8 mouse cellular contexts compared by ENCODE assay signal in the genomic region with DNA sequence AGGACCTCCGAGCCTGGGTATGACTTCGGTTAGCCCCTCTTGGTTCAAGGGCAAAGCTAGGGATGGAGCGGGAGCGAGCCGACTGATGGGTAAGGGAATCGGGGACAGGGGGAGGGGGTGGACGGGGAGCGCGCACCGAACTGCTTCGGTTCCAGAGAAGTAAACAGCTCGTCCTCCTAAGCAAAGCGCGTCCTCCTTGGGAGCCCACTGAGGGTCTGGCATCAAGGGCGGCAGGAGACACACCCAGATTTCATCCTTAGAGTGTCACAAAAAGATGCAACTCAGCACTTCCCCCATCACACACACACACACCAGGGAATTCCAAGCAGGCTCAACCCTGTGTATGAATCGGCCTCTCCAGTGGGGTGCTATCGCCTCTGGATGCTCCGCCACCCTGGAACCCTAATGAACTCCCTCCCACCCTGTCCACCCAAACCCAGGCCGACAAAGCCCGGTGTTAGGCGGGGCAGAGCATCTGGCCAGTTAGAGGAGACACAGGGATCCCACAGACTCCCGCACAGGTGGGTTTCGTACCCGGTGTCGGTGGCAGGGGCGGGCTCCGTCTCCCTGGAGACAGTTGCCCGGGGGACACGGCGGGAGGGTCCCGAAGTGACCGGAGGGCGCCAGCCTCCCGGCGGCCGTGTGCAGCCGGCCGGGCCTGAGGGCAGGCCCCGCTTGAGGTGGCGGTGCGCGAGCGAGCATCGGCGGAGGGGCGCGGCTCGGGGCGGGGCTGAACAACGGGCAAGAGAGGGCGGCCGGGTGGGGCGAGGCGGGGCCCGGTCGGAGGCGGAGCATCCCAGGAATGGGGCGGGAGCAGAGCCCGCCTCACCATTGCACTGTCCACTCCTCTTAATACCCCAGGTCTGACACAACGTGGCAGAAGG. TPM values are rescaled to one million over a fixed set of nuclear protein-coding genes. Genes with fewer than 3 reads are reported as not detected.
DNase-seq lines count a peak whose midpoint lies in the region; ATAC-seq and TF ChIP-seq lines count a peak whose summit lies in the region.

No protein-coding gene starts in this region.

- H3K9me3 ChIP-seq in forebrain, embryonic 10.5 days: peaks cover 4% of the 10 kb centered on the region; the same call in 1 of the 2 replicates
- H3K9me3 ChIP-seq in heart, embryonic 15.5 days (replicated peaks): no peaks in the 10 kb centered on the region
- H3K9me3 ChIP-seq in liver, embryonic 14.5 days (ENCODE audit: control insufficient read depth, low read length): no peaks in the 10 kb centered on the region
- no peaks in the 10 kb centered on the region for H3K9me3 ChIP-seq in stomach, postnatal 0 days (ENCODE audit: control insufficient read depth, low read length)

- peak overlapping the region; percentile 98 for H3K4me2 ChIP-seq in heart, embryonic 15.5 days
- H3K4me2 ChIP-seq in liver, embryonic 14.5 days (ENCODE audit: low read depth): peak overlapping the region; percentile 70
- peak overlapping the region; percentile 86 for H3K4me2 ChIP-seq in stomach, postnatal 0 days (replicated peaks; ENCODE audit: low read depth)

- peaks cover 20% of the 10 kb centered on the region for H3K4me1 ChIP-seq in forebrain, embryonic 10.5 days
- H3K4me1 ChIP-seq in heart, embryonic 15.5 days (replicated peaks): peaks cover 20% of the 10 kb centered on the region
- H3K4me1 ChIP-seq in liver, embryonic 14.5 days (replicated peaks; ENCODE audit: control insufficient read depth in 2 of 2, insufficient read depth in 2 of 2, low read length in 1 of 2): peaks cover 0 to 2% of the 10 kb centered on the region in 2 experiments; a peak in 1 of 4 replicates
- H3K4me1 ChIP-seq in stomach, postnatal 0 days (replicated peaks; ENCODE audit: control insufficient read depth, insufficient read depth): no peaks in the 10 kb centered on the region

- DNase-seq in 3T3-L1 (ENCODE audit: low read depth, low spot score): peak; percentile 80
- peak; percentile 63 for DNase-seq in c-Kit-positive CD71-positive TER-119-positive erythroid progenitor cells, embryonic 14.5 days (ENCODE audit: low spot score)
- DNase-seq in forebrain, embryonic 10.5 days (ENCODE audit: extremely low spot score, low spot score): peak; percentile 80
- DNase-seq in kidney, postnatal 14 days: peak; percentile 85
- peak; percentile 46 to 58 (median 48) for DNase-seq in liver, embryonic 14.5 days (ENCODE audit: low read depth in 3 of 3, low spot score in 3 of 3)
- DNase-seq in neural tube, embryonic 10.5 days (ENCODE audit: extremely low spot score, low spot score): peak; percentile 80
- peak; percentile 89 for DNase-seq in stomach, postnatal 0 days (ENCODE audit: low spot score)

- H3K27ac ChIP-seq in forebrain, embryonic 10.5 days: peak overlapping the region; percentile 77
- 0 out of 2 replicates have a peak overlapping the region, but pooled peaks have one; percentile 20 for H3K27ac ChIP-seq in heart, embryonic 15.5 days
- H3K27ac ChIP-seq in liver, embryonic 14.5 days: no peak overlapping the region
- no peak overlapping the region for H3K27ac ChIP-seq in stomach, postnatal 0 days (replicated peaks)

- H3K9ac ChIP-seq in heart, embryonic 15.5 days: peak overlapping the region; percentile 61
- H3K9ac ChIP-seq in liver, embryonic 14.5 days (replicated peaks): no peak overlapping the region
- H3K9ac ChIP-seq in stomach, postnatal 0 days (ENCODE audit: low read length): peak overlapping the region; percentile 61

- under 1% methylated on average over 60 of the region's 60 CpGs for WGBS in forebrain, embryonic 10.5 days
- 2% methylated on average over 59 of the region's 60 CpGs for WGBS in heart, embryonic 15.5 days
- 14% methylated on average over 59 of the region's 60 CpGs for WGBS in liver, embryonic 14.5 days (ENCODE audit: insufficient replicate concordance)
- 3% methylated on average over 58 of the region's 60 CpGs for WGBS in stomach, postnatal 0 days

- H3K27me3 ChIP-seq in forebrain, embryonic 10.5 days (ENCODE audit: poor library complexity, severe bottlenecking): peaks cover 41% of the 10 kb centered on the region
- peaks cover 19% of the 10 kb centered on the region for H3K27me3 ChIP-seq in heart, embryonic 15.5 days
- H3K27me3 ChIP-seq in liver, embryonic 14.5 days (ENCODE audit: control insufficient read depth, insufficient read depth, low read length): no peaks in the 10 kb centered on the region; the same call in none of the 2 replicates
- H3K27me3 ChIP-seq in stomach, postnatal 0 days (ENCODE audit: control insufficient read depth, insufficient read depth, low read length): no peaks in the 10 kb centered on the region; the same call in 1 of the 2 replicates

- TF ChIP-seq EP300 in liver, embryonic 14.5 days (IDR thresholded peaks at IDR 0.05; ENCODE audit: low read depth): no peak
- no peak for TF ChIP-seq EP300 in stomach, postnatal 0 days (optimal IDR thresholded peaks at IDR 0.05)

- H3K4me3 ChIP-seq in forebrain, embryonic 10.5 days: peak overlapping the region; percentile 73
- H3K4me3 ChIP-seq in heart, embryonic 15.5 days: peak overlapping the region; percentile 66
- H3K4me3 ChIP-seq in liver, embryonic 14.5 days (ENCODE audit: insufficient read depth in 1 of 2, low read depth in 2 of 2, low read length in 2 of 2): peak overlapping the region; percentile 40 to 44
- peak overlapping the region; percentile 52 for H3K4me3 ChIP-seq in stomach, postnatal 0 days (ENCODE audit: low read depth, low read length)

- H3K36me3 ChIP-seq in forebrain, embryonic 10.5 days (replicated peaks): no peaks in the 10 kb centered on the region; the same call in 1 of the 2 replicates
- 0 out of 2 replicates have a peak, but pooled peaks cover 3% of the 10 kb centered on the region for H3K36me3 ChIP-seq in heart, embryonic 15.5 days
- H3K36me3 ChIP-seq in liver, embryonic 14.5 days (replicated peaks; ENCODE audit: control insufficient read depth, insufficient read depth, low read depth): no peaks in the 10 kb centered on the region
- H3K36me3 ChIP-seq in stomach, postnatal 0 days (ENCODE audit: control insufficient read depth, insufficient read depth, low read length): no peaks in the 10 kb centered on the region

- peak; percentile 89 for ATAC-seq in heart, embryonic 15.5 days (replicated peaks; ENCODE audit: insufficient number of reproducible peaks, insufficient read depth, low FRiP score, low read depth)
- ATAC-seq in liver, embryonic 14.5 days (ENCODE audit: insufficient read depth): peak; percentile 91
- peak; percentile 90 for ATAC-seq in stomach, postnatal 0 days (ENCODE audit: low FRiP score, low TSS enrichment)

- no peak for TF ChIP-seq CTCF in liver, embryonic 14.5 days (IDR thresholded peaks at IDR 0.05; ENCODE audit: low read depth)
- TF ChIP-seq CTCF in stomach, postnatal 0 days (IDR thresholded peaks at IDR 0.05; ENCODE audit: low read depth): no peak

RNA-seq across cellular contexts. Expression of a gene that starts 26.8 kb away (rescaled TPM):
- polyA plus RNA-seq in forebrain, embryonic 10.5 days (2016; fragmentation: Nextera tagmentation; extraction: Ambion mirVana): 4.3 and 4.6 TPM in 2 replicates
- 3.1 and 8.4 TPM in 2 replicates for polyA plus RNA-seq in heart, embryonic 15.5 days (2015; fragmentation: Nextera tagmentation; extraction: Ambion mirVana)
- 3.9 and 4.0 TPM in 2 replicates for polyA plus RNA-seq in liver, embryonic 14.5 days (2012; rRNA removed)
- polyA plus RNA-seq in liver, embryonic 14.5 days (2014; fragmentation: Nextera tagmentation; extraction: Ambion mirVana): 4.3 and 5.7 TPM in 2 replicates
- 1.9 and 2.0 TPM in 2 replicates for polyA plus RNA-seq in stomach, postnatal 0 days (2015; fragmentation: Nextera tagmentation; extraction: Ambion mirVana)

Comparison
In these comparisons a context has a peak if more than half of its experiments do, and no peak if none do; other contexts are left out.
1. H3K27ac ChIP-seq: peak in forebrain, embryonic 10.5 days (single experiment) and heart, embryonic 15.5 days (single experiment); none in liver, embryonic 14.5 days (single experiment) and stomach, postnatal 0 days (single experiment).
2. Peak in every context shown above with its lines, with median percentiles within 50 percentile points of each other: DNase-seq, H3K4me3 ChIP-seq, ATAC-seq and H3K4me2 ChIP-seq.